Mouse (Mus musculus) retina, postnatal 7 days (tissue): Measurements from ENCODE around the gene Atf7ip.
A peak's percentile ranks its signal among the peaks of the same experiment; 100 is the strongest.

Experiments
- DNase-seq: peaks from one replicate; pipeline ENCODE4 v3.0.0-alpha.2; 2012; ENCODE audit warnings: low read depth, low spot score

The Atf7ip gene

DNA sequence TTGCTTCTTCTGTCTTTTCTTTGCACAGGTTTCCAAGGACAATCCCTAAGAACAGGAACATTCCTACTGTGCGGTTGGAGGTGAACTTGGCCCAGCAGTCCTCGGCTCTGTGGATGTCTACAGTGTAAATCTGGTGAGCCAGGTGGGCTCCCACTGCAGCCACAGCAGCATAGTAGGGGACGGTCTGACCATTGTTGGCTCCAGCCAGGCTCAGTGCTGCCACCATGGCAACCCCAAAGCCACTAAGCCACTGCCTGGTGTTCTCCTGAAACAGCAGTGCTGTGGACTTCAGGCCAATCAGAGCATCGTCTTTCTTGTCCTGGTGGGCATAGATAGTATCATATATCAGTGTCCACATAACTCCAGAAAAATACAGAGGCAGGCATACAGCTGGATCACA, 19.8 kb upstream of the Atf7ip start:
- DNase-seq = no peak

DNA sequence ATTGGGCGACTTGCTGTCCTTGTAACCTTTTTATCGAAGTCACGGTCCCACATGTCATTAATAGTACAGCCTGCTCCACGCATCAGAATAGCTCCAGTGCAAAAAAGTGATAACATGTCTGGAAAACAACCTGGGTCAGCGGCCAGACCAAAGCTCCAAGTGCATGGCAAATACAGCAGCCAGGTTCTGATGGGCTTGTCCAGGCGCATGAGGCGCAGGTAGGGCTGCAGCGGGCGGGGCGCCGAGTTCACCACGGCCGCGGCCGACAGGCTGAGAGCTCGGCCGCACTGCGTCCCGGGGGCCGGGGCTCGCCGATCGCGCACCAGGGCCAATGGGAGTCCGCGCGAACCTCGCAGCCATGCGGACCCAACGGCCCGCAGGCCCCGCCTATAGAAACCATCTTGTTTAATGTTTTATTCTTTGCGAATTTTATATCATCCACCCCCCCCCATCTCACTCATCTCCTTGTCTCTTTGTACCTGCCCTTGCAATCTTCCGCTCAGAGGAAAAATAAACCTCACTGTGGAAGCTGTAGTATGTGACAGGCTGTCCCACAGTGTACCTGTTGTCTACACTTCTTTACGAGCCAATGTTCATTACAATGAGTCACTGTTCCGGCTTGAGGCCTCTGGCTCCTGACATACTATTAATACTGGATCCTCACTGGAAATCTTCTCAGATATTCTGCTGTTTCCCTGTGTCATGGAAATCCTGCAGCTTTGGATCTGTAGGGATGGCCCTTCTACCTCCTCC, 19.0 kb upstream of the Atf7ip start:
- DNase-seq = no peak

DNA sequence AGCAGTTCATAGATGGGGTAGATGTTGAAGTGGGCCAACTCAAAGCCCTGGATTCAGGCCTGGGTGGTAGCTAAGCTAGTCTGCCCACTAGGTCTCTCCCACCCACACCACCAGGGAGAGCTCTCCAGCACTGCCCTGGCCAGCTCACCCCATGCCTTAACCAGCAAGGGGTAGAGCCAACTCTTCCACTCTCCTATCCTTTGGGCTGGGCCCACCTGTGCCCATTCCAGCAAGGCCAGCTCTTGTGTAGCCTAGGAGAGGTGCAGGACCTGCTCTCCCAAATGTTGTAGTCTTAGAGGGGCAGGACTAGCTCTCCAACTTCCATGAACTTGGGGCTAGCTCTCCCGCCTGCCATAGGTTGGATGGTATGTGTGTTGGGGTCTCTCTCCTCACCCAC, 18.4 kb upstream of the Atf7ip start:
- no peak for DNase-seq

DNA sequence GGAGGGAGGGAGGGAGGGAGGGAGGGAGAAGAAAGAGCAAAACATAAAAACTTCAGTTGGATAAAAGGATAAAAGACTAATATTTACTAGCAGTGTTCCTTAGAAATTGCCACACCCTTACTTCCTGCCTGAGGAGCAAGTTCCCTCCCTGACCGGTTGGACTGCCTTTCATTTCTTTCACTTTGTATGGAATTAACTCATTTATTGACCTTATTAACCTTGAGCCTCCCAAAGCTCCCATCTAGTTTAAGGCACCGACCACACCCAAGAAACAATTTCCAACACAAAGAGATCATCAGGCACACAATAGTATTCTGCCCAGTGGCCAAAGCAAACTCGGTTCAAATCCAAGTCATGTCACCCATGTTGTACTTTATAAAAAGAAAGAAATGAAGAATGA, 16.1 kb upstream of the Atf7ip start:
- DNase-seq = no peak

DNA sequence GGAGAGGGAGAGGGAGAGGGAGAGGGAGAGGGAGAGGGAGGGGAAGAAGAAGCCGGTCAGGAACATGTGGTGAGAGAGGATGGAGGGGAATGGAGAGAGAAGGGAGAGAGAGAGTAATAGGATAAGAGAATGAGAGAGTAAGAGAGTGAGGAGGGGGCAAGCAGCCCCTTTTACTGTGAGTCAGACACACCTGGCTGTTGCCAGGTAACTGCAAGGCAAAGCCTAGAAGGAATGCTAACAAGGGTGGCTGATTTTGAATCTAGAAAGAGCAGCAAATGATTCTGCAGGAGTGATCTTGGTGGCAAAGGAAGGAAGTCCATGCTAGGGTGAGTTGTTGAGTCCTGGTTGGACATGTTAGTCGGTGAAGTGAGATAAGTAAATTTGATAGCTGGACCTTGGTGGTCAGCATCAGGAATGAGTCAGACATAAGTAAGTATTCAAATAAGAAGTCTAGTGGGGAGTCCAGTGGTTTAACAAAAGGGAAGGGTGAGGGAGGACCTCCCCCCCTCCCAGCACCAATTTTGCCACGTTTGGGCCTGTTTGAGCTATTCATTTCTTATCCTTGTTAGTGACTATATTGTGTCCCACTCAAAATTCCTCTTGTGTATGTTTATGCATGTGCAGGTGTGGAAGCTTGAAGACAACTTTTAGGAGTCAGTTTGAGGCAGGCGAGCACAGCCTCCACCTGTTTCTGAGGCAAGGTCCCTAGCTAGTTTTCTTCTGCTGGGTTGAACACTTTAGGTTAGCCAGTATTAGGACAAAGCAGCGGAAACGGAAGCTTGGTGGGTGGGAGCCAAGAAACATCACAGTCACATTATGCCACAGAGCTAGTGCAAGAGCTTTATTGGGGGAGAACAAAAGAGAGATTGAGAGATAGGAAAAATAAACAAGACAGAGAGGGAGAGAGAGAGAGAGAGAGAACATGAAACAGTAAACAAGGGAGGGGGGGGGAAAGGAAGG, 15.2 kb upstream of the Atf7ip start:
- no peak for DNase-seq

DNA sequence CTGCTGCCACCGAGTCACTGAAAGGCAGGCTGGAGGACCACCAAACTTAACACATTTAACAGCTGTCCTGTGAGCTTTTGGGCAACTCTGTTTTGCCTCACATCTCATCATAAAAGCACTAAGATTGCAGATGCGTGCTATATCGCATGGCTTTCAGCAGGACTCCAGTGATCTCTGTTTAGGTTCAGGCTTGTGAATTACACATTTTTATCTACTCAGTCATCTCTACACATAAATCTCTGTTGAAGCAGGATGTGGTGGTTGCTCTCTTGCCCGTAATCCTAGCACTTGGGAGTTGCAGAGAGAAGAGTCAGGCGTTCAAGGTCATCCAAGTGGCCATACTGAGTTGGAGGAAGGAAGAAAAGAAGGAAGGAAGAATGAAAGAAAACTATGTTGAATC, 14.3 kb upstream of the Atf7ip start:
- DNase-seq = no peak

DNA sequence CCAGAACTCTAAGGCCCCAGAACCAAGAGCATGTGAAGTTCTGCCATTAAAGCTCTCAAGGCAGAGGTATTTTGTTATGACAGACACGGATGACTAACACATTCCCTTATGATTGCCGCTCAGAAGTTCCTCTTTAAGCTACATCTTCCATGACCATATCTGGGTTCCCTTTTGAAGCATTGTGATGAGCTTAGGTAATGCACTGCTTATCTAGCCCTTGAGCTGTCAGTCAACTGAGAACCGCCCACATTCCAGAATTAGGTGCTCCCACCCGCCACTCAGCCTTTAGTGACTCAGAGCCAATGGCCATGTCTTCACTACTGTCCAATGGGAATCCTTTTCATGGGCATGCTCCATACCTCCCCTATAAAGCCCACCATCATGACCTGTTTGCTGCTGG, 13.7 kb upstream of the Atf7ip start:
- no peak for DNase-seq

DNA sequence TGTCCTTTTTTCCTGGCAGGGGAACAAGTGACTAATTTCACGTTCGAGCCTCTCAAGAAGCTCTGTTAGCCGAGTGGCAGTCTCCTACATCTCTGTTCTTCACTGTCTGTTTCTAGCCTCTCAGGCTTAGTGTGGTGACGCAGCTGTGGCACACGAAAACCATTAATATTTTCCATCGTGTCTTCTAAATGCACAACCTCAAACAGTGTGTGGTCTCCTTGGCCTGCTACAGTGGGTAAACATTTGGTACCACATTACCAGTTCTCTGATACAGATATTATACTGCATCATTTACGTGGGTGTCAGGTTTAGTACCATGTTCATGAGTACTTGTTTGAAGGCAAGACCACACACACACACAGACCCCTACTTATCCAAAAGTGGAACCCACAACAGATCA, 12.5 kb upstream of the Atf7ip start:
- no peak for DNase-seq

DNA sequence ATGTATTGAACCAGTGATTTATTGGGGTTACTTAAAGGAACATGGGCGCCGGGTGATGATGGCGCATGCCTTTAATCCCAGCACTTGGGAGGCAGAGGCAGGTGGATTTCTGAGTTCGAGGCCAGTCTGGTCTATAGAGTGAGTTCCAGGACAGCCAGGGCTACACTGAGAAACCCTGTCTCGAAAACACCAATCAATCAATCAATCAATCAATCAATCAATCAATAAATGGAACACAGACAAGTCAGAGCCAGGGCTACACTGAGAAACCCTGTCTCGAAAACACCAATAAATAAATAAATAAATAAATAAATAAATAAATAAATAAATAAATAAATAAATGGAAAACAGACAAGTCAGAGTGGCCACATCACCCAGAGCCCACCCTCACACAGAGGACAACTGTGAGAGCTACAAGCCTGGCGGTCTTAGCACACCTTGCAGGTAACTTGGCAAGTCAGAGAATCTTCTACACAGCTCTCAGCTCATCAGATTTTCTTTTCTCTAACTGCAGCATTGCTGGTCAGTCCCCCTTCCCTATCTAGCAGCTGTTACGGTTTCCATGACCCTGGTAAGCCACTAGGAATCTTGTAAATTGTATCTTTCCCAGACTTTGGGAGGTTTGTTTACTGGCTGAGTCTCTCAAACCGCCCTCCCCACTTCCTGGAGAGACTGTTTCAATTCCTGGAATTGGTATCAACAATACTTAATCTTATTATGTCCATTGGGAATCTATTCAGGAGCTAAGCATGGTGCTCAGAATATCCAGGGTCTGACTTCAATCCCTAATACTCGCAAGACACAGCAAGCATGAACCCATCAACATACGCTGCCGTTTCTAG, 11.8 kb upstream of the Atf7ip start:
- DNase-seq = no peak

DNA sequence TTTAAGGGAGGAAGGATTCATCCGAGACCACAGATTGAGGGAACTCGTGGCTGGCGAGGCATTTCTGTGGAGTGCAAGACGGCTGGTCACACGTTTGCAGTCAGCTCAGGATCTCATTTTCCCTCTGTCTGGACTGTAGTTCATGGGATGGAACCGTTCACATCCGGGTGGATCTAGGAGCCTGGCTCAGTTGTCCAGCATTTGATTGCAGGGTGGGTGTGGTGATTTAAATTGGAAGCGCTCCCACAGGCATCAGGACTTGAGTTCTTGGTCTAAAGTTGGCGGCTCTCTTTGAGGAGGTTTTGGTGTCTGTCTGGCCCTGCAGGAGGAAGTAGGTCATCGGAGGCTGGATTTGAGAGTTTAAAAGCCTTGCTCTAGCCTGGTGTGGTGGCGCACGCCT, 10.9 kb upstream of the Atf7ip start:
- DNase-seq = no peak

DNA sequence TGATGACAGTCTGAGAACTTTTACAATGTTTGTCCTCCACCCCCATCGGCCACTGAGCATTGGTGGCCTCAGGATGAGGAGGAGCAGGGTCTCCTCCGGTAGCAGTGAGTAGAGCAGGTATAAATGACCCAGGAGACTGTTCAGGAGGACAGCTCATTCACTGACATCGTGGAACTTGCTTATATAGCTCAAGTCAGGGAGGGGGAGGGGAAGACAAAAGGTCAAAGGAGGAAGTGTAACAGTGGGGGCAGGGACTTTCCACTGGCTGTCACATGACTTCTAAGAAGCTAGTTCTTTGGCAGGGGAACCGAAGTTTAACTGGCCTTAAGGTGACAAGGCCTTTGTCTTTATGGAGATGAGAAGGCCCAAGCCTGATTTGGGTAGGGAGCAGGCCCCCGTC, 8.2 kb upstream of the Atf7ip start:
- no peak for DNase-seq

DNA sequence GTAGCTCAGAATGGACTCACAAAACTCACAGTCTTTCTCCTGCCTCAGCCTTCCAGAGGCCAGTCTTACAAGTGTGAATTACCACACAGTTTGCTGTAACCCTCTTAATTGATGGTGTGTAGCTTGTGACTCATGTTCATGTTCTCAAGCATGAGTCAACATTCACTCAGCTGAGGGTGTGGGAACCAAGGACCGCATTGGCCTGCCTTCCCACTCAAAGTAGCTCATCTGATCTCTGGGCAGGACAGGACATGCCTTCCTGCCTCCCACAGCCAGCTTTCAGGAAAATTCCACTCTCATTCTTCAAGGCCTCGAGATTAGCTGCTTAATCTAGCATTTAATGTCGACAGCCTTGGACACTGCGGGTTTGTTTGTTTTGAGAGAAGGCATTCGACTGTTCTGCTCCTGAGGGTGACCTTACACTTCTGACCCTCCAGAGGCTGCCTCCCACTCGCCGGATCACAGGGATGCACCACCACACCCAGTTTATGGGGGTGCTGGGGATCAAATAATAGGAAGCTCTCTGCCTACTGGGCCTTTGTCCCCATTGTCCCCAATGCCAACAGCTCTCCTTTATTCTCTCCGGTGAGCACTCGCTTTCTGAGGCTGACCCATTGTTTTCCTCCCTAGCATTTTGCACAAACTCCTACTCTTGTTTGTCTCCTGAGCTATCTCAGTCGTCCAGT, 6.5 kb upstream of the Atf7ip start:
- no peak for DNase-seq

DNA sequence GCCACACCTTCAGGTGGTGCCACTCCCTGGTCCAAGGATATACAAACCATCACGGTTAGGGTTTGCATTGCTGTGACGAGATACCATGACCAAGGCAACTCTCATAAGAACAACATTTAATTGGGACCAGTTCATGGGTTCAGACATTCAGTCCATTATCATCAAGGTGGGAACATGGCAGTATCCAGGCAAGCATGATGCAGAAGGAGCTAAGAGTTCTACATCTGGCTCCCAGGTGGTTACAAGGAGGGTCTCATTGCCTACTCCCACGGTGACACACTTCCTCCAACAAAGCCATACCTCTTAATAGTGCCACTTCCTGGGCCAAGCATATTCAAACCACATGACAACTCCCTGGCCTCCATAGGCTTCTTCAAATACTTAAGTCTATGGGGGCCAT, 2.7 kb downstream of the Atf7ip start:
- DNase-seq = no peak

DNA sequence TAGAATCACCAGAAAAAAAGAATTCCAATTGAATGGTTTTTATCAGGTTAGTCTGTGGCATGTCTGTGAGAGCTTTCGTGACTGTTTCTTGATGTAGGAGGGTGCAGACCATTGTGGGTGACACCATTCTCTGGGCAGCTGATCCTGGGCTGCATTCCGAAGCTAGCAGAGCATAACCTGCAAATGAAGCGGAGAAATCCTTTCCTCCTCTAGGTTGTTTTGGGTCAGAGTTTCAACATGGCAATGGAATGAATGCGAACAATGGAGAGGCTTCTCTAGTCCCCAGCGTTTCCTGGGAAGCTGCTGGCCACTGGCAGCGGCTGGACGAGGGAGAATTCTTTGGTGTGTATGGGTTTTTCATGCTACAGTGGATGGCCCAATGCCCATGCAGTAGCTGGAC, 5.0 kb downstream of the Atf7ip start:
- DNase-seq = no peak

DNA sequence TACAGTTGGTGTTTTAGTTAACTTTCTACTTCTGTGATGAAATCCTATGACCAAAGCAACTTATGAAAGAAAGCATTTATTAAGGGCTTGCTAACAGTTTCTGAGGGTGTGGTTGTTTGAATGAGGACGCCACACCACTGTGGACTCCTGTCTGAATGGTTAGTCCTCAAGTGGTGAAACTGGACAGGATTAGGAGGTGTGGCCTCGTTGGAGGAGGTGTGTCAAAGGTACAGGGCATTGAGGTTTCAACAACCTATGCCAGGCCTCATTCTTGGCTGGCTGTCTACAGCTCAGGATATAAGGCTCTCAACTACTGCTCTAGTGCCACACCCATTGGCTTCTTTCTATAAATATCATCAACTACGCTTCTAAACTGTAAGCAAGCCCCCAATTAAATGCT, 6.4 kb downstream of the Atf7ip start:
- DNase-seq = no peak

DNA sequence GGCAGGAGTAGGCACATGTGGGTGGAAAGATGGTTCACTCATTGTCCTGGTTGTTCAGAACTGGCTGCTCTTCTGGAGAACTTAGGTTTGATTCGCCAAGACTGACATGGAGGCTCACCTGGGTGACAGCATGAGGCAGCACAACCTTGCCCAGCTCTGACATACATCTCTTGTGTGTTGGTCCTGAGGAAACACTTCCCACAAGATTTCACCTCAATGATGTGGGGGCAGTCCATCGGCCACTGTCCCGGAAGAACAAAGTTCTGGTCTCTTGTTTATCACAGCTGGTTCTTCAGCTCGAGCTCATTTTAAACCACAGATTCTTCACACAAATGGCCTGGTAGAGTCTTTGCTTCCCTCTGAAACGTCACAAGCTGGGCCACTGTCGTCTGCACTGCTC, 10.7 kb downstream of the Atf7ip start:
- no peak for DNase-seq

DNA sequence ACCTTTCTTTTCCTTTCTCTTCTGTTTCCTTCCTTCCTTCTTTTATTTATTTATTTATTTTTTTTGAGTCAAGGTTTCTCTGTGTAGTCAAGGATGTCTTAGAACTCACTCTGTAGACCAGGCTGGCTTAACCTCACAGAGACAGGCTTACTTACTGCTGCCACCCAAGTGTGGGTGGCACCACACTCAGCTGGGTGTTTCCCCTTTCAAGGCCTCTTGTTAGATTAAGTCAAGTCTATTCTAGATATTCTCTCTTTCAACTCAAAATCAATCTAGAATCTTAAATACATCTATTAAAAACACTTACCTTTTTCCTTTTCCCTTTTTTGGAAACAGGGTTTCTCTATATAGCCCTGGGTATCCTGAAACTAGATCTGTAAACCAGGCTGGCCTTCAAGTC, 11.3 kb downstream of the Atf7ip start:
- DNase-seq = no peak

DNA sequence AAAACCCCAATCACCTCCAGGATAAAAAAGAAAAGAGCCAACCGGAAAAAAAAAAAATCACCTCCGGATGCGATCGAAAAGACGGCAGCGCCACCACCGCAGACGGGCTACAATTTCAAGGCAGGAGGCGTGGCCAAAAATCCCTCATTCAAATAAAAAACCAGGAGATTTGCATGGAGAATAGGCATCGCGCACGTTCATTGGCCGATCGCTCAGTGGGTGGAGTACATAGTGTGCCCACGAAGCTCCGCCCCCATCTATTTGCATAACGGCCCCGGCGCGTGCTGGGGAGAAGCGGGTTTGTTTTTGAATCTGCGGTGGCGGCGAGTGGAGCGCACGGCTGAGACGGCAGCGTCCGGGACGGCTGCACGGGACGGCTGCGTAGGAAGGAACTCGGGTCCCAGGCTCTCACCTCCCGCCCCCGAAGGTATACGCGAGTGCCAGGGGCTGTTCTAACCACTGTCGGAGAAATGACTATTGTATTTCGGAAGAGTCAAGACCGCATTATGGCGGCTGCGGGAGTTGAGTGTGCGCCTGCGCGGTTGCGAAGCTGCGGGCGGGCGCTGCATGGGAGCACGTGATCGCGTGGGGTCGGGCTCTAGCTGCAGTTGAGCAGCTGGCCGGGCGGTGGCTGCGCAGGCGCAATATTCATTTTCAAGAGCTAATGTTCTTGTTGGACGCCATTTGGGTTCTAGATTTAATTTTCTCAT, 12.7 kb downstream of the Atf7ip start:
- peak; percentile 95 for DNase-seq

DNA sequence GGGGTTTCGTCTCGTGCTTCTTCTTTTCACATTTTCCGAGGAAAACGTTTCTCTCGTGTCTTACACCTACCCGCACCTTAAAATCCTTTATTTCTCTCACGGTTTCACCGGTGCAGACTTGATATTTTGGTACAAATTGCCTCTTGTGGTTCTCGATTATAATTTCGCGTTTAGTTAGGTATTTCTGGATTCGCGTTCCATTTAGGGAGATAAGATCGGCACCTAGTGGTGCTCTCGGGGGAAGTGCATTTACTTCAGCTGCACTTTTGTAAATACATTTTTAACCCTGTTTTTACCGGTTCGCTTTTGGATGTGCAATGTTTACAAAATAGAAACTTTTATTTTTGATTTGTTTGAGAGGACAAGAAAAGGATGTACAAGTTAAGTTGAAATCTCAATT, 13.3 kb downstream of the Atf7ip start:
- no peak for DNase-seq

DNA sequence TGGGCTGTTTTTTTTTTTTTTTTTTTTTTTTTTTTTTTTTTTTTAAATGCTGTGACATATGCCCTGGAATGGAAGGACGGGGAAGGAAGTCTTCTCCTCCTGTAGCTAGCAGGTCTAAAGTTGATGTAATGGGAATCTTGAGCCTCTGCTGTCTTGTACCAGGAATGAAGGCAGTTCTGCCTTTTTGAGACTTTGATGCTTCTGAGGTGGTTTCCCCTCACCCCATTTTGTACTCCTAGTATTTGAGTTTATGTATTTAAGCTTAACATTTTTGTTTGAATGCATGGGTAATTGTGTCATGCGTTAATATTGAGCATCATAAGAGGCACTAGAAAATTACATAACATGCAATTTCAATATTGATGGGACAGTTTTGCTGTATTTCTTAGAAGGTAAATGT, 14.4 kb downstream of the Atf7ip start:
- DNase-seq = no peak

DNA sequence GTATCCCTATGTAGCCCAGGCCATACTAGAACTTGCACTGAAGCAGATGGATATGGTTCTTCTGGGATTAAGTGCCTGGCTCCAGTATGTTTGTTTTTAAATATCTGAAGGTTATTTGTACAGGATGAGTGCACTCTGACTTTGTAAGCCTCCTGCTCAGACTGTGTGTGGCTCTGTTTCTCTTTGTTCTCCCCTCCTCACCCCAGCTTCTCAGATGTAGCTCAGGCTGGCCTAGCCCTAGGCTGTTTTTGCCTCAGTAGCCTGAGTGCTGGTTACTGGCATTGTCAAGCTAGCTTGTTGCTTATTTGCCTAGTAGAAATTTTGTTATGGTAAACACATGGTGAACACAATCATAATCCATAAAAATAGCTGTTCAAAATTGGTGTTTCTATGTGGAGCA, 15.7 kb downstream of the Atf7ip start:
- DNase-seq = no peak
